9 mouse cellular contexts compared by ENCODE assay signal in the genomic region with DNA sequence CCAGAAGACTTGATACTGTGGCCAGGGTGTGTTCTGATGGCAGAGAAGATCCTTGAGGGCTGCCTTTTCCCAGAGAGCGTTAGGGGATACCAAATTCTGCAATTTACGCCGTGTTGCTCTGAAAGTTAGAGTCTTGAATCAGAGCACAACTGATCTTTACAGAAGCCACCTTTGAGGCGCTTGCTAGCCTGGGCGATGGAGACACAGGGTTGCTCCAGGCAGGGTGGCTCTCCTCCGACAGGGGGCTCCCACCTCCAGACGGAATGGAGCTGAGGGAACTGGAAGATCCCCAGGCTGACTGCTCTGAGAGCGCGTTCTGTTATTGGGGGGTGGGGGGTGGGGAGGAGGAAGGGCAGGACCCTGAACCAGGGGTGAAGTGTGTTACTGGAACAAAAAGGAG. TPM values are rescaled to one million over a fixed set of nuclear protein-coding genes. Genes with fewer than 3 reads are reported as not detected.
A peak's percentile ranks its signal among the peaks of the same experiment; 100 is the strongest.
DNase-seq lines count a peak whose midpoint lies in the region; ATAC-seq lines count a peak whose summit lies in the region.
"Had no signal": no experiment of that assay in that cellular context is flagged by ENCODE, and none has a peak within 500 bp of the region (broad histone marks: within the 10 kb centered on the region; RNA-seq: fewer than 3 reads in every experiment).

No protein-coding gene starts in this region.

- H3K27ac ChIP-seq in forebrain, embryonic 11.5 days (ENCODE audit: low read depth, low read length): no peak overlapping the region
- H3K27ac ChIP-seq in limb, embryonic 11.5 days (replicated peaks; ENCODE audit: low read depth, low read length): no peak overlapping the region

- 4% methylated on average over 9 of the region's 9 CpGs for WGBS in forebrain, embryonic 11.5 days
- WGBS in limb, embryonic 11.5 days: 5% methylated on average over 9 of the region's 9 CpGs

- peak overlapping the region; percentile 54; the same call in 1 of the 2 replicates for H3K4me3 ChIP-seq in forebrain, embryonic 11.5 days (ENCODE audit: low read depth, low read length)
- H3K4me3 ChIP-seq in limb, embryonic 11.5 days (ENCODE audit: low read depth, low read length): no peak overlapping the region

- ATAC-seq in forebrain, embryonic 11.5 days (replicated peaks; ENCODE audit: low FRiP score): 0 out of 2 replicates have a peak, but pooled peaks have one; percentile 43
- no peak for ATAC-seq in limb, embryonic 11.5 days (ENCODE audit: insufficient number of reproducible peaks, low FRiP score, low TSS enrichment, low read depth)

- H3K4me1 ChIP-seq in forebrain, embryonic 11.5 days (replicated peaks; ENCODE audit: control insufficient read depth, insufficient read depth, low read length): peaks cover 10% of the 10 kb centered on the region; the same call in 1 of the 2 replicates
- H3K4me1 ChIP-seq in limb, embryonic 11.5 days (ENCODE audit: control insufficient read depth, insufficient read depth, low read length): peaks cover 4% of the 10 kb centered on the region; the same call in 1 of the 2 replicates

- H3K9me3 ChIP-seq in forebrain, embryonic 11.5 days (ENCODE audit: control insufficient read depth, low read length): no peaks in the 10 kb centered on the region
- no peaks in the 10 kb centered on the region for H3K9me3 ChIP-seq in limb, embryonic 11.5 days (ENCODE audit: control insufficient read depth, low read length)

- peaks cover 31% of the 10 kb centered on the region for H3K27me3 ChIP-seq in forebrain, embryonic 11.5 days (ENCODE audit: control insufficient read depth, insufficient read depth, low read length)
- peaks cover 39% of the 10 kb centered on the region for H3K27me3 ChIP-seq in limb, embryonic 11.5 days (ENCODE audit: control insufficient read depth, insufficient read depth, low read length)

- no peaks in the 10 kb centered on the region for H3K36me3 ChIP-seq in forebrain, embryonic 11.5 days (ENCODE audit: control insufficient read depth, insufficient read depth, low read length)
- H3K36me3 ChIP-seq in limb, embryonic 11.5 days (ENCODE audit: control insufficient read depth, insufficient read depth, low read length): no peaks in the 10 kb centered on the region

- peak; percentile 43 for DNase-seq in gastrocnemius, postnatal 10 days
- DNase-seq in gastrocnemius, adult 18-20 months (ENCODE audit: low spot score): no peak
- DNase-seq in R1 (ENCODE audit: low read depth, low spot score): peak; percentile 50
- DNase-seq in forebrain, embryonic 11.5 days (ENCODE audit: low spot score): peak; percentile 74
- peak; percentile 6 for DNase-seq in induced T-regulatory cell, adult 2 months (ENCODE audit: low read depth)
- DNase-seq in limb, embryonic 11.5 days (ENCODE audit: low spot score): peak; percentile 51
- DNase-seq in right cerebral cortex, adult 18-20 months: peak; percentile 72
- DNase-seq in spleen, adult 18-20 months: no peak

- H3K4me2 ChIP-seq in forebrain, embryonic 11.5 days (ENCODE audit: low read depth, low read length, severe bottlenecking): peak overlapping the region; percentile 94; the same call in 1 of the 2 replicates
- no peak overlapping the region for H3K4me2 ChIP-seq in limb, embryonic 11.5 days (ENCODE audit: low read depth, severe bottlenecking)

- no peak overlapping the region for H3K9ac ChIP-seq in forebrain, embryonic 11.5 days (ENCODE audit: low read length)
- no peak overlapping the region for H3K9ac ChIP-seq in limb, embryonic 11.5 days (ENCODE audit: low read length)

RNA-seq across cellular contexts. Expression of a gene that starts 0.9 kb away (rescaled TPM):
- under 1 TPM; 0.52 to 0.68 TPM for total RNA-seq in gastrocnemius, postnatal 10 days (2021)
- total RNA-seq in gastrocnemius, adult 18-20 months (2021): under 1 TPM; 0.38 to 0.41 TPM
- polyA plus RNA-seq in forebrain, embryonic 11.5 days (2014; fragmentation: Nextera tagmentation; extraction: Ambion mirVana): 0.33 and 0.47 TPM in 2 replicates
- polyA plus RNA-seq in limb, embryonic 11.5 days (2014; fragmentation: Nextera tagmentation; extraction: Ambion mirVana): not detected in 2 replicates
- polyA plus RNA-seq: liver, embryonic 16.5 days had no signal

Comparison
In these comparisons a context has a peak if more than half of its experiments do, and no peak if none do; other contexts are left out.
1. DNase-seq: peak in gastrocnemius, postnatal 10 days (single experiment), R1 (single experiment), forebrain, embryonic 11.5 days (single experiment), induced T-regulatory cell, adult 2 months (single experiment), limb, embryonic 11.5 days (single experiment) and right cerebral cortex, adult 18-20 months (single experiment); none in gastrocnemius, adult 18-20 months (single experiment) and spleen, adult 18-20 months (0 of 2).